Mouse (Mus musculus): ENCODE results near the gene Yrdc. TPM values are rescaled to one million over a fixed set of nuclear protein-coding genes. Genes with fewer than 3 reads are reported as not detected.
A peak's percentile ranks its signal among the peaks of the same experiment; 100 is the strongest.

The Yrdc gene
- polyA plus RNA-seq, 1 experiment from 2014 or later = 48.8 TPM

DNA sequence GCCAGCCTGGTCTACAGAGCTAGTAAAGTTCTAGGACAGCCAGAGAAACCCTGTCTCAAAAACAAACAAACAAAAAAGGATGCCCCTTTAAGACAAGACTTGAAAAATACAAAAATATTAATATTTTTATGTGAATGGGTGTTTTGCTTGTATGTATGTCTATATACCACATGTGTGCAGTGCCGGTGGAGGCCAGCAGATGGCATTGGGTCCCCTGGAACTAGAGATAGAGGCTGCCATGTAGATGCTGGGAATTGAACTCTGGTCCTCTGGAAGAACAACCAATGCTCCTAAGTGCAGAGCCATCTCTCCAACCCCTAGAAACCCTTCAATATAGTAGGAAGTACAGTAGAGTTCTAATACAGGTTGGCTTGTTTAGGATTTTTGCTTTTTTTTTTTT lies 9.5 kb upstream of the Yrdc start:
- H3K36me3 ChIP-seq (ENCODE audit: control insufficient read depth, insufficient read depth, low read length) = peaks cover 7% of the 10 kb centered on the region; the same call in 1 of the 2 replicates
- no peak for ATAC-seq (ENCODE audit: low read depth)
- H3K4me3 ChIP-seq (ENCODE audit: low read depth, low read length) = no peak overlapping the region
- H3K9ac ChIP-seq (replicated peaks; ENCODE audit: low read depth, low read length) = no peak overlapping the region
- no peaks in the 10 kb centered on the region for H3K9me3 ChIP-seq (ENCODE audit: control insufficient read depth, low read length)
- H3K4me2 ChIP-seq (ENCODE audit: low read depth, low read length) = no peak overlapping the region
- H3K27ac ChIP-seq (ENCODE audit: low read depth, low read length) = no peak overlapping the region
- 100% methylated on average over 1 of the region's 1 CpGs for WGBS
- H3K4me1 ChIP-seq (ENCODE audit: control insufficient read depth, insufficient read depth, low read length) = no peaks in the 10 kb centered on the region
- no peaks in the 10 kb centered on the region for H3K27me3 ChIP-seq (ENCODE audit: control insufficient read depth, insufficient read depth, low read length)

GRCm38 (mm10) chr4:124843493-124843892 lies 7.0 kb upstream of the Yrdc start:
- no peak overlapping the region for H3K27ac ChIP-seq (ENCODE audit: low read depth, low read length)
- peaks cover 5% of the 10 kb centered on the region; the same call in 1 of the 2 replicates for H3K36me3 ChIP-seq (ENCODE audit: control insufficient read depth, insufficient read depth, low read length)
- WGBS = 60% methylated on average over 11 of the region's 11 CpGs
- no peak overlapping the region for H3K9ac ChIP-seq (replicated peaks; ENCODE audit: low read depth, low read length)
- H3K4me3 ChIP-seq (ENCODE audit: low read depth, low read length) = no peak overlapping the region
- no peak for ATAC-seq (ENCODE audit: low read depth)
- H3K9me3 ChIP-seq (ENCODE audit: control insufficient read depth, low read length) = no peaks in the 10 kb centered on the region
- no peaks in the 10 kb centered on the region for H3K27me3 ChIP-seq (ENCODE audit: control insufficient read depth, insufficient read depth, low read length)
- peaks cover 13% of the 10 kb centered on the region; the same call in 1 of the 2 replicates for H3K4me1 ChIP-seq (ENCODE audit: control insufficient read depth, insufficient read depth, low read length)
- no peak overlapping the region for H3K4me2 ChIP-seq (ENCODE audit: low read depth, low read length)

DNA sequence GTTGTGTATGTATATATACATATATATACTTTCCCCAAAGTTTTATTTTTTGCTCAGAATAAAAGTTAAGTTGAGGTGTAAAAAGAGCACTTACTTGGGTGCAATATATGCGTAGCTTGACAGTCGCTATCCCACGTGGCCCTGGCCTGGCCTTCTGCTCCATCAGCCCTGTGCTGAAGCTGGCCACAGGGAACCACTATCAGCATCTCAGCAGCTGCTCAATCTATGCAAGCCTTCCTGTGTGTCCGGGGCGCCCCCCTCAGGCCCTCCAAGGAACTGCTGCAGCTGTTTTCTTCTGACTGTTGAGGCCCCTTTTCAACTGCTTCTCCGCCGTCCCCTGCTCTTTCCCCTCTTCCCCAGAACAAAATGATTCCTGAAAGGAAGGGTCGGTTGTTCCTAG lies 2.9 kb upstream of the Yrdc start:
- H3K4me1 ChIP-seq (ENCODE audit: control insufficient read depth, insufficient read depth, low read length) = peaks cover 26% of the 10 kb centered on the region
- no peak overlapping the region for H3K4me3 ChIP-seq (ENCODE audit: low read depth, low read length)
- ATAC-seq (ENCODE audit: low read depth) = no peak
- H3K27me3 ChIP-seq (ENCODE audit: control insufficient read depth, insufficient read depth, low read length) = no peaks in the 10 kb centered on the region
- H3K36me3 ChIP-seq (ENCODE audit: control insufficient read depth, insufficient read depth, low read length) = no peaks in the 10 kb centered on the region
- 5% methylated on average over 8 of the region's 8 CpGs for WGBS
- H3K27ac ChIP-seq (ENCODE audit: low read depth, low read length) = no peak overlapping the region
- no peak overlapping the region for H3K9ac ChIP-seq (replicated peaks; ENCODE audit: low read depth, low read length)
- H3K4me2 ChIP-seq (ENCODE audit: low read depth, low read length) = no peak overlapping the region
- no peaks in the 10 kb centered on the region for H3K9me3 ChIP-seq (ENCODE audit: control insufficient read depth, low read length)

DNA sequence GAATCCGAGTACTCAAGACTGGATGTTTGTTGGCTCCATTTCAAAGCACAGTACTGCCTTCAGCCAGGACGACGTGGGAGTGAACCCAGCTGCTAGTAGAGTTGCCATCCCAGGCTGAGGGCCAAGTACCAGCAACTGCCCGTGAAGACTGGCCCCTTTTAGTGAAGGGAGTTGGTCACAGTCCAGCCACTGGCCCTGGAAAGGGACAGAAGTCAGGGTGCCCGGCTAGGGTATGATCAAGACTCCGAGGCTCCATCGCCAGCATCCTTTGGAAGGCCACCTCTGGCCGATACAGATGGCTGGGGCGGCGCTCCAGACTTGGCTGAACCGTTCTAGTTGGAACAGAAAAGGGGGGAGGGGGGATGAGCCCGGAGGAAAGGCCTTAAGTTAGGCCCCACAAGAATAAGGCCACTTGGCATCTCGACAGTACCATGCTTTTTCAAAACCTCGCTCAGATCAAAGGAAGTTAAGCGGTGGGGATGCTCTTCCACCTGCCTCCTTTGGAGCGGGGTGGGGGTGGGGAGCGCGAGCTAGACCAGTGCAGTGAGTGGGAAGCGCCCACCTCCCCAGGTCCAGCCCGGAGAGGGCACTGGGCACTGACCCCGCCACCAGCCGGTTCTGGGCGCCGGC lies 733 bp upstream of the Yrdc start:
- peak overlapping the region; percentile 93 for H3K4me3 ChIP-seq (ENCODE audit: low read depth, low read length)
- H3K36me3 ChIP-seq (ENCODE audit: control insufficient read depth, insufficient read depth, low read length) = peaks cover 7% of the 10 kb centered on the region; the same call in 1 of the 2 replicates
- peak overlapping the region; percentile 86 for H3K4me2 ChIP-seq (ENCODE audit: low read depth, low read length)
- no peaks in the 10 kb centered on the region for H3K9me3 ChIP-seq (ENCODE audit: control insufficient read depth, low read length)
- no peaks in the 10 kb centered on the region for H3K27me3 ChIP-seq (ENCODE audit: control insufficient read depth, insufficient read depth, low read length)
- H3K9ac ChIP-seq (replicated peaks; ENCODE audit: low read depth, low read length) = peak overlapping the region; percentile 86
- WGBS = 1% methylated on average over 24 of the region's 24 CpGs
- peaks cover 28% of the 10 kb centered on the region for H3K4me1 ChIP-seq (ENCODE audit: control insufficient read depth, insufficient read depth, low read length)
- H3K27ac ChIP-seq (ENCODE audit: low read depth, low read length) = peak overlapping the region; percentile 95
- peak; percentile 55 for ATAC-seq (ENCODE audit: low read depth)

DNA sequence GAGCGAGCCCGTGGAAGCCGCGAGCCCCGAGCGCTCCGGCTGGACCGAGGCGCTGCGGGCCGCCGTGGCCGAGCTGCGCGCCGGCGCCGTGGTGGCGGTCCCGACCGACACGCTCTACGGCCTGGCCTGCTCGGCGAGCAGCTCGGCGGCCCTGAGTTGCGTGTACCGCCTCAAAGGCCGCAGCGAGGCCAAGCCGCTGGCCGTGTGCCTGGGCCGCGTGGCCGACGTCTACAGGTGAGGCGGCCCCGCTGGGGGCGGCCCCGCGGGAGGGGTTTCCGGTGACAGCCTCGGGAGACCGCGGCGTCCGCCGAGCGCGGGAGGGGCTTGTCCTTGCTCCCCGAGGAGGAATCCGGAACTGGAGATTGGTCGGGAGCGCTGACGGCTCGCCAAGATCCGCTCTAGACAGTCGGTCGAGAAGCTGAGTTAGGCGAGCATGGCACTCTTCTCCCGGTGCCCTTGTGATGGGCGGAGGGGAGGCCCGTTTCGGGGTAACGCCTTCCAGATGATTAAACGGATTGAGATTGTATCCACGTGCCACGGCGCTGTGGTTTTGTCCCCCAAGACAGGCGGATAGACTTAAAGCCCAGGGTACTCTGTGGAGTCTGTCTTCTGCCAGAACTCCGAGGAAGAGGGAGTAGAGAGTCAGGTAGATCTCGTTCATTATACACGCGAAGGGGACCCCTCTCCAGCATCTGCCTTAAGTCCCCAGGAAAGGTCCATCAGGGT lies 617 bp downstream of the Yrdc start, which contains the start of gene 1110065P20Rik:
1110065P20Rik (minus strand) TSS at position 264 of the 726 bp plus-strand sequence.
- peaks cover 28% of the 10 kb centered on the region for H3K4me1 ChIP-seq (ENCODE audit: control insufficient read depth, insufficient read depth, low read length)
- H3K36me3 ChIP-seq (ENCODE audit: control insufficient read depth, insufficient read depth, low read length) = peaks cover 18% of the 10 kb centered on the region
- peak within 1 kb of the TSS; percentile 93 for H3K4me3 ChIP-seq (ENCODE audit: low read depth, low read length)
- WGBS = under 1% methylated on average over 74 of the region's 75 CpGs
- H3K27me3 ChIP-seq (ENCODE audit: control insufficient read depth, insufficient read depth, low read length) = no peaks in the 10 kb centered on the region
- H3K4me2 ChIP-seq (ENCODE audit: low read depth, low read length) = peak within 1 kb of the TSS; percentile 86
- H3K27ac ChIP-seq (ENCODE audit: low read depth, low read length) = peak within 1 kb of the TSS; percentile 95
- peak within 1 kb of the TSS; percentile 86 for H3K9ac ChIP-seq (replicated peaks; ENCODE audit: low read depth, low read length)
- ATAC-seq (ENCODE audit: low read depth) = peak; percentile 47
- no peaks in the 10 kb centered on the region for H3K9me3 ChIP-seq (ENCODE audit: control insufficient read depth, low read length)

DNA sequence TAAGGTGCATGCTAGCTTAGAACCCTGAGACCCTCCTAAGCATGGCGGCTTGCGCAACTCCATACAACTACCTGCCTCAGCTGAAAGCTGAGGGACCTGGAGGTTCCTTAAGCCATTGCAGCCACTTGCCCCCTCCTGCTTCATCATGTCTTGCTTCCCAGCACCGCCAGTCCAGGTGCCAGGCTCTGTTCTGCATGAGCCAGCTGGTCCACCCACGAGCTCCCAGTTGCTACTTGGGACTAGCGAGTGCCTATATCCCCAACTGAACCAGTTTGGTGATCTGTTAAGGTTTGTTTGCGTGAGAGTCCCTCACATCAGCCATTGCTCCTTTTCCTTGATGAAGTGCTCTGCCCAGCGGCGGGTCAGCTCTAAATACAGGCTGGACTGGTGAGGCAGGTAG lies 5.8 kb downstream of the Yrdc start:
- H3K27ac ChIP-seq (ENCODE audit: low read depth, low read length) = no peak overlapping the region
- H3K4me3 ChIP-seq (ENCODE audit: low read depth, low read length) = no peak overlapping the region
- H3K9me3 ChIP-seq (ENCODE audit: control insufficient read depth, low read length) = no peaks in the 10 kb centered on the region
- peaks cover 42% of the 10 kb centered on the region for H3K36me3 ChIP-seq (ENCODE audit: control insufficient read depth, insufficient read depth, low read length)
- H3K27me3 ChIP-seq (ENCODE audit: control insufficient read depth, insufficient read depth, low read length) = no peaks in the 10 kb centered on the region
- WGBS = 95% methylated on average over 8 of the region's 8 CpGs
- ATAC-seq (ENCODE audit: low read depth) = no peak
- H3K9ac ChIP-seq (replicated peaks; ENCODE audit: low read depth, low read length) = no peak overlapping the region
- no peak overlapping the region for H3K4me2 ChIP-seq (ENCODE audit: low read depth, low read length)
- H3K4me1 ChIP-seq (ENCODE audit: control insufficient read depth, insufficient read depth, low read length) = peaks cover 20% of the 10 kb centered on the region

- ATAC-seq (ENCODE audit: low read depth) = no peak
- Histone ChIP-seq H3K9ac (replicated peaks; ENCODE audit: low read depth, low read length) (no peak overlapping the region), H3K4me3 (ENCODE audit: low read depth, low read length) (no peak overlapping the region), H3K9me3 (ENCODE audit: control insufficient read depth, low read length) (no peaks in the 10 kb centered on the region), H3K4me2 (ENCODE audit: low read depth, low read length) (no peak overlapping the region), H3K27ac (ENCODE audit: low read depth, low read length) (no peak overlapping the region), H3K4me1 (ENCODE audit: control insufficient read depth, insufficient read depth, low read length) (peaks cover 18% of the 10 kb centered on the region), H3K36me3 (ENCODE audit: control insufficient read depth, insufficient read depth, low read length) (peaks cover 42% of the 10 kb centered on the region), H3K27me3 (ENCODE audit: control insufficient read depth, insufficient read depth, low read length) (no peaks in the 10 kb centered on the region)
- 78% methylated on average over 5 of the region's 5 CpGs for WGBS
Measured at GRCm38 (mm10) chr4:124858370-124858769, 7.9 kb downstream of the Yrdc start.

- Histone ChIP-seq H3K4me3 (ENCODE audit: low read depth, low read length) (peak overlapping the region; percentile 78), H3K27me3 (ENCODE audit: control insufficient read depth, insufficient read depth, low read length) (no peaks in the 10 kb centered on the region), H3K27ac (ENCODE audit: low read depth, low read length) (no peak overlapping the region), H3K9me3 (ENCODE audit: control insufficient read depth, low read length) (no peaks in the 10 kb centered on the region), H3K4me2 (ENCODE audit: low read depth, low read length) (peak overlapping the region; percentile 90), H3K4me1 (ENCODE audit: control insufficient read depth, insufficient read depth, low read length) (peaks cover 15% of the 10 kb centered on the region), H3K9ac (replicated peaks; ENCODE audit: low read depth, low read length) (peak overlapping the region; percentile 22; the same call in 1 of the 2 replicates), H3K36me3 (ENCODE audit: control insufficient read depth, insufficient read depth, low read length) (peaks cover 30% of the 10 kb centered on the region)
- WGBS = 21% methylated on average over 7 of the region's 7 CpGs
- ATAC-seq (ENCODE audit: low read depth) = no peak
Measured at GRCm38 (mm10) chr4:124860446-124860845, 10.0 kb downstream of the Yrdc start.
